ENCODE assay signal across 8 mouse cellular contexts in the genomic region with DNA sequence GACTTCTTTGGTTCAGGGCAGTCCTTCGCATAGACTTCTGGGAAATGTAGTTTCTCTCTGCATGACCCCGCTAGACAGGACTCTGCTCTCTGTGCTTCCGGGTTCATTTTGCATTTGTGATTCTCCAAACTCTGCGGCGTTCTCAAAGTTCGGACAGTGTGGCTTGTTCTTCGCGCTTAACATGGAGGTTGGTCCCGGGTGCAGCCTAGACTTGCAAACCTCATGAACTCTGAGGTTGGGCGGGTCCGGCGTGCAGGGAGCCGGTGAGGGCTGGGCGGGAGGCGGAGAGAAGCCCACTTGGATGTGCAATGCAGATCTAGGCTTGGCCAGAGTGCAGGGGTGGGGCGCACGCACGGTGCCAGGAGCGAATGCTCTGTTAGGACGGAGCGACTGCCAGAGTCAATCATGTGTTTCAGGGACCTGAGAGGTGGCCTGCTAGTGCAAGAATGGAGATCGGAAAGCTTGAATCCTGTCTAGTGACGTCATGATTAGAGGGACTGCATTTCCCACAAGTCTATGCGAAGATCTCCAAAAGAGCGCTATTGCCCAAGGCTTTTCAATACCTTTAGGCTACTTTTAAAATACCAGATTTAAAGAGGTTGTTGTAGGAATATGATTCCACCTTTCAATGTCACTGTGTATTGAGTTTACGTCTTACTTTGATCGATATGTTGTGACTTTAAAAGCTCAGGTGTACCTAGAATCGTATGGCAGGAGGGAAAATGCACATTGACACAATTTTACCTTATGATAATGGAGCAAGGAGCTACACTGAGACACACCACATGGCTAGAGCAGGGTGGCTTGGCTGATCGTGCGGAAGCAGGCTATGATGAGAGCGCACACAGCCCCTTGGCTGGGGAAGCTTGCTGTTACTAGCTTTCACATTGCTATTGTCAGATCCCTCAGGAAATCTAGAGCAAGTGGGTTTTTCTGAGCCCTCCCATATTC. TPM values are rescaled to one million over a fixed set of nuclear protein-coding genes. Genes with fewer than 3 reads are reported as not detected.
DNase-seq lines count a peak whose midpoint lies in the region; ATAC-seq lines count a peak whose summit lies in the region.

A gene (plus strand): TSS at position 31 of the 951 bp plus-strand sequence.

- DNase-seq in Muller cell, postnatal 12 days (ENCODE audit: inconsistent ontology term) = peak; percentile 85
- DNase-seq in cerebellum, adult 9-10 months = peak; percentile 93
- DNase-seq in frontal cortex, adult 2 months (ENCODE audit: extremely low spot score in 1 of 2, low spot score in 1 of 2) = peak; percentile 80 to 85
- DNase-seq in hindbrain, embryonic 11.5 days (ENCODE audit: low spot score) = peak; percentile 80
- peak; percentile 72 to 77 for DNase-seq in layer of hippocampus, postnatal 10 days (ENCODE audit: low spot score in 2 of 2)
- peak; percentile 77 for DNase-seq in lung, postnatal 10 days
- DNase-seq in ovary, postnatal 36 days (ENCODE audit: low spot score) = peak; percentile 69
- DNase-seq in thymus, postnatal 25 days = peak; percentile 77

- WGBS in hindbrain, embryonic 11.5 days = 4% methylated on average over 31 of the region's 31 CpGs

- no peaks in the 10 kb centered on the region for H3K27me3 ChIP-seq in hindbrain, embryonic 11.5 days (ENCODE audit: control insufficient read depth, insufficient read depth, low read length)

- H3K36me3 ChIP-seq in hindbrain, embryonic 11.5 days (ENCODE audit: control insufficient read depth, insufficient read depth, low read length) = no peaks in the 10 kb centered on the region

- H3K9me3 ChIP-seq in hindbrain, embryonic 11.5 days (ENCODE audit: control insufficient read depth, low read length) = no peaks in the 10 kb centered on the region

- peak; percentile 99 for ATAC-seq in hindbrain, embryonic 11.5 days (ENCODE audit: low FRiP score)

- peak within 1 kb of the TSS; percentile 78 for H3K4me3 ChIP-seq in hindbrain, embryonic 11.5 days (ENCODE audit: low read depth, low read length)

- H3K9ac ChIP-seq in hindbrain, embryonic 11.5 days (ENCODE audit: low read depth, low read length) = peak within 1 kb of the TSS; percentile 63

- no peaks in the 10 kb centered on the region for H3K4me1 ChIP-seq in hindbrain, embryonic 11.5 days (replicated peaks; ENCODE audit: control insufficient read depth, insufficient read depth, low read length)

- H3K4me2 ChIP-seq in hindbrain, embryonic 11.5 days (replicated peaks; ENCODE audit: low read depth, low read length) = peak within 1 kb of the TSS; percentile 51

- H3K27ac ChIP-seq in hindbrain, embryonic 11.5 days (ENCODE audit: low read depth, low read length) = peak within 1 kb of the TSS; percentile 71

RNA-seq across cellular contexts. Expression of the gene that starts here (rescaled TPM):
- 5.4 and 5.6 TPM in 2 replicates for polyA plus RNA-seq in frontal cortex, adult 2 months (2012; rRNA removed)
- 8.4 and 9.7 TPM in 2 replicates for polyA plus RNA-seq in hindbrain, embryonic 11.5 days (2014; fragmentation: Nextera tagmentation; extraction: Ambion mirVana)
- total RNA-seq in layer of hippocampus, postnatal 10 days (2021) = 1 to 10 TPM; 7.8 to 9.3 TPM

Comparison
In these comparisons a context has a peak if more than half of its experiments do, and no peak if none do; other contexts are left out.
1. Peak in every context shown above with its lines: DNase-seq, ATAC-seq, H3K4me3 ChIP-seq and H3K27ac ChIP-seq.